Mouse (Mus musculus) kidney, adult 11 months (tissue): ENCODE data around the gene Slc29a1.

Experiments
- DNase-seq: peaks from one replicate; pipeline ENCODE4 v3.0.0; 2022

The Slc29a1 gene

GRCm38 (mm10) chr17:45610144-45610866 is 10.9 kb upstream of the Slc29a1 start:
- DNase-seq, result no peak

DNA sequence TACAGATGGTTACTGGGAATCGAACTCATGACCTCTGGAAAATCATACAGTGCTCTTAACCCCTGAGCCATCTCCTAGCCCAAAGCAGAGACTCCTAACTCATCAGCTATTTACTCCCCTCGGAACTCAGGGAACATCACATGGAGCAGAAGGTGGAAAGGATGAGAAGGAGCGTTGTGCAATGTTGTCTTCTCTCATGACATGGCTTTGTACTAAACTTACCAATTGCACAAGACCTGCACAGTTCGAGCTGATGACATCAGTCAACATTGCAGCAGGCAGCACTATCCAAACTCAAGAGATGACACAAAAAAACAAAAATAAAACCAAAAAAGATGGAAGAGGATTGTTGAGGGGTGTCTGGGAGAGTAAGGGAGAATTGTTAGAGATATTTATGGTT is 9.0 kb upstream of the Slc29a1 start:
- no peak for DNase-seq

DNA sequence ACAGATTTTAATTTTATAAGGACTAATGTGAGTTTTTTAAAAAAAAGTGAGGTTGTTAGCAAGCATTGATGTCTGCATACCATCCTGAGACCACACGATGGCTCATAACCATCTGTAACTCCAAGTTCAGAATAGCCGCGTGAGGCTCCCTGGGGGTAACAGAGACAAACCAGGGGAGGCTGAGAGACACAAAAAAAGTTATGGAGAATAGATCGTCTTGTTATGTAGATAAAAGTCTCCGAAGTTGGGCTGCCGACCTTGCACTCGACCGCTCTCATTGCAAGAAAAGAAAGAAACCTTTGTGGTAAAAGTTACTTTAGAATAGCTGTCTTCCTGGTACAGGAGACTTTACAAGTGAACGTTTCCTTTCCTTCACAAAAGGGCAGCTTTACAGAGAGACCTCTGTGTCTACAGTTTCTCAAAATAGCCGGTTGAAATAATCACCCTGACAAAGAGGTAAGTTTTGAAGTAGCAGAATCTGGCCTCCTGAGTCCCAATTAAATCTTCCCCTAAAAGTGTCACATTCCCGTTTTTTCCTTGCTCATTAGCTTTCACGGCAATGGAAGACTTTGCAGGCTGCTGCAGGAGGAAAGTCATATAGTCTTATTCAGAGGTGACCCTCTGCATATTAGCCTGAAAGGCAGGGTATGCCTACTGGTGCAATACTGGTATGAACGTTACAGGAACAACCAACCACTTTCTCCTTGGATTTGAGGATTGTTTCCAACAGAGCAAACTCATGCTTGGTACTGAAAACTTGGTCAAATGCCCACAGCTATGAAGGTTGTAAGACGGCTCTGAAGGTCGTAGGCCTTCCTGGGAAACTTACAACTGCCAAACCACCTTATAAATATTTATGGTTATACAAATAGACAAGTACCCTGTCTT is 7.8 kb upstream of the Slc29a1 start:
- DNase-seq, result no peak

- no peak for DNase-seq
Observed at GRCm38 (mm10) chr17:45602984-45603383, 3.6 kb upstream of the Slc29a1 start.

DNA sequence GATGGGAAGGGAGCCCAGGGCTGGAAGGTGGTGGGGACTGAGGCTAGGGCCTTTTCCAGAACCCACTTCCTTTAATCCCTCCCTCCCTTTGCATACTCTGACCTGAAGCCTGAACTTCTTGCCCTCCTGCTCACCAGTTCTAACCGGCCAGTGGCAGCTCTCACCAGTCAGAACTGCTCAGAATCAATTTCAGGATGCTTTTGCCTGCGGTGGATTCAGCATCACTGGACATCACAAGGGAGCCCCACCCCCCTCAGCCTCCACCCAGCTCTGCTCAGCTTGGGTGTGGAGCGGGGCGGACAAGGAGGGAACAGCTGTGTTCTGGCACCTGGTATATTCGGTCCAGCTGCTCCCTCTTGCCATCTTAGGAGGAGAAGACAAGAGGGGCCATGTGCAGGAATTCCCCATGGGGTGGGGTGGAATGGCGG is 2.5 kb upstream of the Slc29a1 start, which contains the start of gene Mymx:
Gene Mymx (minus strand): TSS at position 226 of the 428 bp plus-strand sequence.
- peak; percentile 78 for DNase-seq

- DNase-seq, result no peak
Observed at GRCm38 (mm10) chr17:45601325-45601724, 1.9 kb upstream of the Slc29a1 start.

DNA sequence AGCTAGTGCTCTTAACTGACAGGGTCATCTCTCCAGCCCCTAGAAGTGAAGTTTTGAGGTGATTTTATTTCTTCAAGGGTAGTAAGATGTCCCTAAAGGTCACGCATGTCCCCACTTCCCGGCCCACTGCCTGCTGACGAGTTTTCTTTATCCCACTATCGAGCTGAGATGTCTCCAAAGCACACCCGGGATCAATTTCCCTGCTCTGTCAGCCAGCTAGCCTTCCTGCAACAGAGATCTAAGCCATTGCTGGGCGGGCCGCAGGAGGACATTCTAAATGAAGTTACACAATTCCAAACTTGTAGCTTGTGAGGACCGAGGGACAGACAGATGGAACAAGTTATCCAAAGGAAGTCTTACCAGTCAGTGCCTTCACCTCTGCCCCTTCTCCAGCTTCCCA is 861 bp upstream of the Slc29a1 start:
- DNase-seq, result no peak

DNA sequence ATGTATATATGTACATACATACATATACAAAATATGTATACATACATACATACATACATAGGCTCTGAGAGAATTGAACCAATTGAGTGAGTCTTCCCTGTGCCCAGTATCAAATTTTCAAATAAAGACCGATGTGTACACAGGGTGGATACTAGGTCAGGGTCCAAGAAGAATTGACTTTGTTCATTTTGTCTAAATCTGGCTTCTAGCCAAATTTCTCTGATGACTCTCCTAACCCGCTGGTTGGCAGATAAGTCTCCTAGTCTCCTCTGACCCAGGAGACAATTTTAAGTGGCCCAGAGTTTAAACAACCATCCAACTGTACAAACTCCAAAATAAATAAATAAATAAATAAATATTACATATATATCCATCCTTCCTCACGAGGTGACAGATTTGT is 515 bp downstream of the Slc29a1 start:
- DNase-seq, result no peak

GRCm38 (mm10) chr17:45598376-45598775 is 1.0 kb downstream of the Slc29a1 start:
- no peak for DNase-seq

GRCm38 (mm10) chr17:45597787-45598186 is 1.6 kb downstream of the Slc29a1 start:
- DNase-seq, result no peak

DNA sequence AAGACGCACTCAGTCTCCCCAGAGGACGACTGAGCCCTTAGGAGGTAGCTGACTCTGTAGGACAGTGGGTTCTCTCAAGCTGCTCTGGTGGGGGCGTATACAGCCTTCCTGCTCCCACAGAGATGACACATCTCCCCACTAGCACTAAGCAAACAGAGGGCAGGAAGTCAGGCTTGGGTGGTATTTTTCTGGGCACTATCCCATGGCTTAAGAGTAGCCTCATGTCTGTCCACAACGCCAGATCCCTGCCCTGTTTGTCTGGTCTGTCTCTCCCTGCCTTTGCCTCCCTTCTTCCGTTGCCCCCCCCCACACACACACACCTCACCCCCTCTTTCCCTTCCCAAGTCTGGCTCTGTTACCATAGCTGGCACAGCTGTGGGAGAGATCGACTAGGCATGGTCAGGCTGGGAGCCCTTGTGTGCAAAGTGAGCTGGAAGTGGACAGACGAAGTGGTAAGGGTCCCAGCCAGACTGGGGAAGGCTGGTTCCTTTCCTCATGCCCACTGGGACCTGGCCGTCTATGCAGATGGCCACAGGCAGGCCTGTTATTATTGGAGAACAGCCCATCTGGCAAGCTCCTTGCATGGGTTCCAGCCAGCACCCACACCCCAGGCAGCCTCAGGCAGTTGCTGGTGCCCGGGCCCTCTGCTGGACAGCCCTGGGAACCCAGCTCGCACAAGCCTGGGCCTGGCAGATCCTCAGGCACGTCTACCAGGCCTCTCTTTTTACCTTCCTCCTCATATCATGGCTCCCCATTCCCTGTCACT is 2.6 kb downstream of the Slc29a1 start:
- peak; percentile 83 for DNase-seq

DNA sequence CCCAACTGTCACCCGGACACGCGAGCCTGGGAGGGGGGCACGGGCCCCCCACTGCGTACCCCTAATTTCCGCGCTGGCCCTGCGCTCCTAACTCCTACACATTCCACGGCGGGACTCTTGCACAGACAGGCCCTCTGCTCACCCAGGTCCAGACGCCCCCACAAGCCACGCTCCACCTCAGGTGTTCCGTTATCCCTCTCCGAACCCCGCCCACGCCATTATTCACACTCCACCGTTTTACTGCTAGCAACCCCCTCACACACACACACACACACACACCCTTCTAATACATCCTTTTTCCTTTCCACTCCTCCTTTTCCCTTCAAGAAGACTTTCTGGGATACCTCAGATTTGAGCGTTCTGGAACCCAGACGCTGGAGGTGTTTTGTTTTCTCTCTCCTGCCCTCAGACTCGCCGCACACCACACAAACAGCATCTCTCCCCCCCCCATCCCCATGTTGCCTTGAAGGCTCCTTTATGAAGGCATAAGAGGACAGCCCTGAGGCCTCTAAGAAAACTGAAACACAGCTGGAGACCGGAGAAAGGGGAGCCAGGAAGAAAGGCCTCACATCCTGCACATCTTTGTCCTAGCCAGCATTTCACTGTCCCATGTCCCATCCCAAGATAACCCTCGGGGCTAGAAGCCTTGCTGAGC is 3.5 kb downstream of the Slc29a1 start:
- DNase-seq, result no peak

DNA sequence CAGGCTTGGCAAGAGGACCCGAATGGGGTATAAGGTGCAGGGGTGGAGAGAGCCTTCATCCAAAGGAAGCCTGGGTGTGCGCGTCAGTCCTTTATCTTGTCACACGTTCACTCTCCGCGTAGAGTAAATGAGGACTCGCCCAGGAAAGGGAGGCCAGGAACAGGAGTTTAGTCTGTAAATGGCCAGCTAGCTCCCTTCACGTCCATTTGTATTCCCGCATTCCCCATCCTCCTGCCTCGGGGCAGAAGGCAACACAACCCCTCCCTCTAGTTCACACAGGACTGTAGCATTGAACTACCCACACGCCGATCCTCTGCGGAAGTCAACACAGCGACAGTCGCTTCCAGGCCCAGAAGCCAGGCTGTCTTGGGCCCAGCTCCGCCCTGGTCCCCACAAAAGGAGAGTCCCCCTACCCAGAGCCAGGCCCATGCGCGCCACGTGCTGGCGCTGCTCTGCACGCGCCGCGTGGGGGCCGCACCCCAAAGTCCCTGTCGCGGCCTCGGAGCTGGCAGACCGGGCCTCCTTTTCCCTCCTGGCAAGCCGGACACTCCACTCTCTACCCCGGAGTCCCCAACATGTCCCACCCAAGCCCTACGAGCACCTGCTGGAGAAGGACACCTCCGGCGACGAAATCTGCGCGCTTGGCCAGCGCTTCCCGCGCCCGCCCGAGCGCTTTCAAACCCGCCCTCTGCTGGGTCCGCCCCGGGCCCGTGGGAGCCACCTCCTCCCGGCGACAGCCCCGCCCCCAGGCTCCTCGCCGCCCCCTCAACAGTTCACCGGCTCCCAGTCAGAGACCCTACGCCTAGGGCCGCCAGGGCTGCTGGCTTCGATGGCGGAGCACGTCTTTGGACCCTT is 4.3 kb downstream of the Slc29a1 start:
- peak; percentile 64 for DNase-seq

DNA sequence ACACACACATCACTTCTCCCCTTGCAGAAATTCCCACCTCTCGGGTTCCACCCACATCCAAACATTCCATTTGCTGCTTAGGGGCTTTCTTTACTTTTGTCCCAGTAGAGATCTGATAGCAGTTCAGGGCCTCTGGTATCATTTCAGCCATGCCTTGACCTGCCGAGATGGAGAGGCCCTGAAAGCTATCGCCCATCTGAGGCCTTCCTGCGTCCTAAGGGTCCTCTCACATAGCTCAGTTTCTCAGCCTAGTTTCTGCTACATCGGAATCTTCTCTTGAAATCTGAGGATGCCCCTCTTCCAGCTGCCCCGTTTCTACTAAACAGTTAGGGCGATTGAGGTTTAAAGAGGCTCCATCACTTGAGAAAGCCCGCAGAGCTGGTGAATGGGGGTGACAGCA is 5.2 kb downstream of the Slc29a1 start:
- DNase-seq, result no peak

- DNase-seq, result no peak
Observed at GRCm38 (mm10) chr17:45593479-45593878, 5.9 kb downstream of the Slc29a1 start.

DNA sequence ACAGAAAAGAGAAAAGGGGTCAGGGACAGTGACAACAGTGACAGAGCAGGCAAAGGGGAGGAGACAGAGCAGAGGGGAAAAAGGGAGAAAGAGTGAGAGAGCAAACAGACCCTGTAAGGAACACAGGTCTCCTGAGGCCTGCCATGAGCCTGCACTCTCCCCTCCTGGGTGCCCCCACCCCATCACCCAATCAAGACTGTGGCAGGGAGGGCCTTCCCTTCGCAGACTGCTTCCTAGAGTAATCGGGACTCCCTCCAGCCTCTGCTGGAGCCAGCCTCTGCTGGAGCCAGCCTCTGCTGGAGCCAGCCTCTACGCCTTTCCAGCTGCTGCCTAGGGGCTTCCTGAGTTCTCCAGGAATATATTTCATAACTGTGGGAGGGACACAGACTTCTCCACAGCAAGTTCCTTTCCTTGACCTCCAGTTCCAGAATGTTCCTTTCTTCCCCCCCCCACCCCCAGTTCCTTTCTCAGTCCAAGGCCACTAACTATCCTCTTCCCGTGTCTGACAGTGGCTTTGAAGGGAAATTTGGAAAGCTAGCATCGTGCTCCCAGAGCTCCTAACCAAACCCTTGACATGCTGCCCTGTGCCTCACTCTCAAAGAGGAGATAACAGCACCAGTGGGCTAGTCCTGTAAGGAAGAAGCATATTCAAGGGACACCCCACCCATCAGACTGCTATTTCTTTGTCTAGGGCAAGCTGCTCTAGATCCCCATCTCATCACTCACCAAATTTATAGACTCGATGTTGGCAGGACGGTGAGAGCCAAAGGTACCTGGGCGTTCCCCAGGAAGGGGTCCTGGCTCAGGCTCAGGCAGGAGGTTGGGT is 6.6 kb downstream of the Slc29a1 start:
- peak; percentile 59 for DNase-seq

DNA sequence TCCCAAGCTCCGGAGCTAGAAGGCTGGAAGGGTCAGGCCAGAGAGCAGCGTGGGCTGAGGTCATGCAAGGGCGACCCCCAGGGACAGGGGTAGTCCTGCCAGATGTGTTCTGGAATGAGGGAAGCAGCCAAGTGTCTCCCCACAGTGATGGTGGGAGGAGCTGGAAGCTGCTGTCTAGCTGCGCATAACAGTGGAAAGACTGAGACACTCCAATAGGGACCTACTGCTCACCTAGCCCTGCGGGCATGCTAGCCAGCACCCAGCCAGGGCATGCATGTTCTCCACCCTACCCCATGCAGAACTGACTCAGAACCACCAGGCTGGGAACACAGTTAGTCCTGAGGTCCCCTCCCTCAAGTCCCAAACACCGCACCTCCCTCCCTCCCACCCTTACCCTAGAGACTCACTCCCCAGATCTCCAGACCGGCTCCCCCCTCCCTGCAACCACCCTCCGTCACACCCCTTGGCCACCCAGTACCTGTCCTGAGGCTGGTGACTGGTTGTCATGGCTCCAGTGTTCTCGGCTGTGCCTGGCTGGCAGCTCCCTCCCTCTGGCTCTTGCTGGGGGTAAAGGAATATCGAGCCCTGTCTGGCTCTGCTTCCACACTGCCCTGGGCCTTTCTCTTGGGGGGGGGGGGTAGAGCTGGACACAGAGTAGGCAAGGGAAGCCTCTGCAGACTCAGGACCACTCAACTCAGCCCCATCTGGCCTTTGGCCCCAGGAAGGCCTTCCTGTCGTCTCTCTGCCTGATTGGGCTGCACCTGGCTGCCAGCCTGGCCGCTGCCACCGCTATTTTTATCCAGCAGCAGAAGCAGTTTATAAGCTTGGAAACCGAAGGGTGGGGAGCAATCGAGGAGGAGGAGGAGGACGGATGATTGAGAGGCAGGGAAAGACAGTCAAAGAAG is 7.5 kb downstream of the Slc29a1 start:
- DNase-seq, result peak; percentile 61

DNA sequence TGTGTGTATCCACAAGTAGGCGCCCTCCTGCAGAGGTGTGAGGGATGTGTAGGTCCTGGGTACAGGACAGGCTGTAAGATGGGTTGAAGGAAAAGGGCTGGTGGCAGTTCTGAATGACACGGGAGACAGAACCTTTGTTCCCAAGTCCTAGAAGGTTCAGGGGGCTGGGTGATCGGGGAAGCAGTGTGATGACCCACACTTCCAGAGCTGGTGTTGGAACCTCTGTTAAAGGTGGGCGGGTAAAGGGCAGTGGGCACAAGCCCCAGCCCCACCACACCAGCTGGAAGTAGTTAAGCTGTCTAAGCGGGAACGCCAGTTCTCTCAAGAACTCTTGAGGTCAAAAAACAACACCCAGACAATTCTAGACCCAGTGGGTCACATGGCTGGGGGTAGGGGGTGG is 9.0 kb downstream of the Slc29a1 start:
- DNase-seq, result peak; percentile 3

DNA sequence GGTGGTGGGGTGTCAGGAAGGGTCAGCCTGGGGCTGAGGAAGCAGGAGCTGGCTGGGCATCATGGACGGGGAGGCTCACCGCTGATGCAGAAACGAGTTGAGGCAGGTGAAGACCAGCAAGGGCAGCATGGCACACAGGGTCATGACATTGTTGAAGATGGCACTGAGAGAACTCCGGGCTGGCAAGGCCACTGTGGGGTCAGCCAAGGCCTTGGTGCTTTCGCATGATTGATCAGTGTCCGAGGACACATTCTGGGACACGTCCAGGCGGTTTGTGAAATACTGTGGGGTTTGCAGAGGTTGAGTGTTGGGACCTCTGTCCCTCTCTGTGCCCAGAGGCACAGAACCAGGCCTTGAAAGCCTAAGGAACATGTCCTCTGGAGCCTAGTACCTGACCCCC is 9.6 kb downstream of the Slc29a1 start:
- DNase-seq, result peak; percentile 15

GRCm38 (mm10) chr17:45589236-45589635 is 10.2 kb downstream of the Slc29a1 start:
- DNase-seq, result no peak
